Mouse (Mus musculus): ENCODE measurements around the gene Dpysl5.
A peak's percentile ranks its signal among the peaks of the same experiment; 100 is the strongest.

Dpysl5 gene

GRCm38 (mm10) chr5:30709744-30710383 lies 1.5 kb upstream of the Dpysl5 start:
- DNase-seq, result peak; percentile 72

- DNase-seq, result no peak
Measured at GRCm38 (mm10) chr5:30710486-30710885, 878 bp upstream of the Dpysl5 start.

GRCm38 (mm10) chr5:30712002-30712390 lies 632 bp downstream of the Dpysl5 start:
- no peak for DNase-seq

GRCm38 (mm10) chr5:30712441-30713298 lies 1.3 kb downstream of the Dpysl5 start:
- DNase-seq, result no peak

GRCm38 (mm10) chr5:30713299-30713675 lies 1.9 kb downstream of the Dpysl5 start:
- DNase-seq, result no peak

- DNase-seq, result no peak
Measured at GRCm38 (mm10) chr5:30713691-30714090, 2.3 kb downstream of the Dpysl5 start.

GRCm38 (mm10) chr5:30716311-30716710 lies 4.9 kb downstream of the Dpysl5 start:
- no peak for DNase-seq

GRCm38 (mm10) chr5:30717506-30717905 lies 6.1 kb downstream of the Dpysl5 start:
- DNase-seq, result no peak

- DNase-seq, result no peak
Measured at GRCm38 (mm10) chr5:30717991-30718703, 6.8 kb downstream of the Dpysl5 start.

- DNase-seq, result no peak
Measured at GRCm38 (mm10) chr5:30721935-30722334, 10.6 kb downstream of the Dpysl5 start.

GRCm38 (mm10) chr5:30726151-30726693 lies 14.9 kb downstream of the Dpysl5 start:
- DNase-seq, result no peak

- no peak for DNase-seq
Measured at GRCm38 (mm10) chr5:30732511-30732910, 21.1 kb downstream of the Dpysl5 start.

GRCm38 (mm10) chr5:30734666-30735065 lies 23.3 kb downstream of the Dpysl5 start:
- DNase-seq, result no peak

GRCm38 (mm10) chr5:30738127-30738828 lies 26.9 kb downstream of the Dpysl5 start:
- DNase-seq, result no peak

GRCm38 (mm10) chr5:30739595-30739994 lies 28.2 kb downstream of the Dpysl5 start:
- no peak for DNase-seq

- peak; percentile 20 for DNase-seq
Measured at GRCm38 (mm10) chr5:30749582-30750311, 38.4 kb downstream of the Dpysl5 start.

- DNase-seq, result no peak
Measured at GRCm38 (mm10) chr5:30751071-30751470, 39.7 kb downstream of the Dpysl5 start.

GRCm38 (mm10) chr5:30753128-30753527 lies 41.8 kb downstream of the Dpysl5 start:
- no peak for DNase-seq

- DNase-seq, result no peak
Measured at GRCm38 (mm10) chr5:30755215-30755614, 43.9 kb downstream of the Dpysl5 start.

GRCm38 (mm10) chr5:30762815-30763510 lies 51.6 kb downstream of the Dpysl5 start:
- no peak for DNase-seq

GRCm38 (mm10) chr5:30763511-30763830 lies 52.1 kb downstream of the Dpysl5 start:
- no peak for DNase-seq

Data from liver (tissue).